In genomic region chr7:44372678-44373077, GRCm38 (mm10) we compare ENCODE assay signal across 21 mouse cellular contexts. TPM values are rescaled to one million over a fixed set of nuclear protein-coding genes. Genes with fewer than 3 reads are reported as not detected.
"Had no signal": no experiment of that assay in that cellular context is flagged by ENCODE, and none has a peak within 500 bp of the region (broad histone marks: within the 10 kb centered on the region; RNA-seq: fewer than 3 reads in every experiment).

No protein-coding gene starts in this region.

- H3K9me3 ChIP-seq: heart, embryonic 13.5 days; heart, embryonic 15.5 days; hindbrain, embryonic 13.5 days; hindbrain, embryonic 15.5 days; limb, embryonic 13.5 days; limb, embryonic 15.5 days; liver, embryonic 12.5 days had no signal

- H3K27ac ChIP-seq: heart, embryonic 13.5 days; heart, embryonic 15.5 days; hindbrain, embryonic 13.5 days; kidney, postnatal 0 days; limb, embryonic 13.5 days; limb, embryonic 15.5 days; liver, embryonic 12.5 days had no signal

- H3K36me3 ChIP-seq: heart, embryonic 13.5 days; heart, embryonic 15.5 days; hindbrain, embryonic 13.5 days; hindbrain, embryonic 15.5 days; limb, embryonic 13.5 days; limb, embryonic 15.5 days; liver, embryonic 12.5 days had no signal

- DNase-seq: gastrocnemius, postnatal 14 days; gastrocnemius, postnatal 36 days; heart, adult 2 months; heart, postnatal 14 days; heart, postnatal 36 days; kidney, adult 11 months; kidney, adult 2 months; kidney, postnatal 14 days; kidney, postnatal 36 days; layer of hippocampus, adult 9-11 months; layer of hippocampus, postnatal 36 days; left cerebral cortex, postnatal 4 days had no signal

- H3K9ac ChIP-seq: liver, embryonic 12.5 days had no signal

- H3K27me3 ChIP-seq: hindbrain, embryonic 15.5 days; limb, embryonic 15.5 days had no signal

RNA-seq across cellular contexts. Expression of gene Lrrc4b, which starts 56.1 kb away (rescaled TPM):
- polyA plus RNA-seq: liver, adult 2 months; liver, embryonic 12.5 days had no signal
